11 mouse cellular contexts compared by ENCODE assay signal in genomic region chr16:92821938-92822629, GRCm38 (mm10). TPM values are rescaled to one million over a fixed set of nuclear protein-coding genes. Genes with fewer than 3 reads are reported as not detected.
DNase-seq lines count a peak whose midpoint lies in the region; ATAC-seq and TF ChIP-seq lines count a peak whose summit lies in the region.
"Had no signal": no experiment of that assay in that cellular context is flagged by ENCODE, and none has a peak within 500 bp of the region (broad histone marks: within the 10 kb centered on the region; RNA-seq: fewer than 3 reads in every experiment).

No protein-coding gene starts in this region.

- no peak for TF ChIP-seq POLR2A in thymus, adult 2 months (IDR thresholded peaks at IDR 0.05; ENCODE audit: control insufficient read depth, extremely low read depth, insufficient read depth, low read length, poor library complexity)

- H3K4me2 ChIP-seq in heart, embryonic 16.5 days (ENCODE audit: low read depth, low read length), result 0 out of 2 replicates have a peak overlapping the region, but pooled peaks have one; percentile 3
- H3K4me2 ChIP-seq in liver, embryonic 15.5 days, result peak overlapping the region; percentile 78
- H3K4me2 ChIP-seq: limb, embryonic 12.5 days had no signal

- no peak for TF ChIP-seq CTCF in thymus, adult 2 months (IDR thresholded peaks at IDR 0.05; ENCODE audit: borderline replicate concordance, control insufficient read depth, extremely low read depth, insufficient read depth, low read length, poor library complexity)

- H3K4me1 ChIP-seq in heart, embryonic 16.5 days (ENCODE audit: control insufficient read depth, insufficient read depth, low read length), result peaks cover 12% of the 10 kb centered on the region
- H3K4me1 ChIP-seq in liver, embryonic 15.5 days (replicated peaks), result peaks cover 91% of the 10 kb centered on the region
- H3K4me1 ChIP-seq in thymus, adult 2 months (replicated peaks; ENCODE audit: control insufficient read depth, insufficient read depth, low read length), result peaks cover 66% of the 10 kb centered on the region

- no peaks in the 10 kb centered on the region for H3K9me3 ChIP-seq in heart, embryonic 16.5 days (replicated peaks; ENCODE audit: control insufficient read depth, low read length)
- H3K9me3 ChIP-seq in liver, embryonic 15.5 days (replicated peaks), result no peaks in the 10 kb centered on the region
- H3K9me3 ChIP-seq: limb, embryonic 12.5 days had no signal

- H3K27me3 ChIP-seq in heart, embryonic 16.5 days (ENCODE audit: control insufficient read depth, insufficient read depth, low read length), result peaks cover 46% of the 10 kb centered on the region
- no peaks in the 10 kb centered on the region for H3K27me3 ChIP-seq in liver, embryonic 15.5 days
- no peaks in the 10 kb centered on the region; the same call in 1 of the 2 replicates for H3K27me3 ChIP-seq in thymus, adult 2 months (ENCODE audit: control insufficient read depth, insufficient read depth, low read length)

- no peaks in the 10 kb centered on the region for H3K36me3 ChIP-seq in heart, embryonic 16.5 days (ENCODE audit: control insufficient read depth, insufficient read depth)
- H3K36me3 ChIP-seq in liver, embryonic 15.5 days (replicated peaks), result no peaks in the 10 kb centered on the region; the same call in 1 of the 2 replicates
- H3K36me3 ChIP-seq in thymus, adult 2 months (ENCODE audit: control insufficient read depth, insufficient read depth, low read length), result peaks cover 26% of the 10 kb centered on the region
- H3K36me3 ChIP-seq: limb, embryonic 12.5 days had no signal

- H3K4me3 ChIP-seq in heart, embryonic 16.5 days (ENCODE audit: low read length), result no peak overlapping the region
- peak overlapping the region; percentile 73 for H3K4me3 ChIP-seq in liver, embryonic 15.5 days (replicated peaks)
- peak overlapping the region; percentile 7; the same call in 1 of the 2 replicates for H3K4me3 ChIP-seq in thymus, adult 2 months (ENCODE audit: control insufficient read depth, insufficient read depth, low read length)
- H3K4me3 ChIP-seq: gastrocnemius, adult 2 months; limb, embryonic 12.5 days had no signal

- no peak overlapping the region for H3K27ac ChIP-seq in heart, embryonic 16.5 days (ENCODE audit: low read length)
- peak overlapping the region; percentile 89 for H3K27ac ChIP-seq in liver, embryonic 15.5 days (replicated peaks)
- peak overlapping the region; percentile 13; the same call in 1 of the 2 replicates for H3K27ac ChIP-seq in thymus, adult 2 months (ENCODE audit: control insufficient read depth, insufficient read depth, low read length)
- H3K27ac ChIP-seq: gastrocnemius, adult 2 months; limb, embryonic 12.5 days had no signal

- ATAC-seq in heart, embryonic 16.5 days (replicated peaks; ENCODE audit: extremely low read depth, insufficient read depth, low FRiP score), result no peak
- peak; percentile 76 for ATAC-seq in liver, embryonic 15.5 days (ENCODE audit: insufficient read depth)

- no peak for DNase-seq in heart, adult 9 months (ENCODE audit: low spot score in 2 of 2)
- peak; percentile 86 for DNase-seq in c-Kit-positive CD71-positive TER-119-negative erythroid progenitor cells, embryonic 14.5 days (ENCODE audit: low read depth)
- DNase-seq in thymus, adult 2 months, result peak; percentile 59
- DNase-seq in frontal cortex, postnatal 25 days (ENCODE audit: low spot score in 2 of 2), result no peak
- DNase-seq in adrenal gland, adult 8-10 months, result no peak
- no peak for DNase-seq in lung, postnatal 10 days
- DNase-seq: gastrocnemius, adult 2 months; kidney, adult 18-20 months had no signal

- no peak overlapping the region for H3K9ac ChIP-seq in heart, embryonic 16.5 days (ENCODE audit: low read length)
- H3K9ac ChIP-seq in liver, embryonic 15.5 days, result peak overlapping the region; percentile 47
- H3K9ac ChIP-seq: limb, embryonic 12.5 days had no signal

- 29% methylated on average over 14 of the region's 14 CpGs for WGBS in heart, embryonic 16.5 days
- 12% methylated on average over 14 of the region's 14 CpGs for WGBS in liver, embryonic 15.5 days (ENCODE audit: insufficient replicate concordance)
- 1% methylated on average over 14 of the region's 14 CpGs for WGBS in thymus, adult 2 months

RNA-seq across cellular contexts. Expression of gene Runx1, which starts 3.9 kb away (rescaled TPM):
- 5.2 and 11.0 TPM in 2 replicates for polyA plus RNA-seq in heart, embryonic 16.5 days (2015; fragmentation: Nextera tagmentation; extraction: Ambion mirVana)
- 5.6 and 6.0 TPM in 2 replicates for polyA plus RNA-seq in liver, embryonic 15.5 days (2015; fragmentation: Nextera tagmentation; extraction: Ambion mirVana)
- 87.4 and 128 TPM in 2 replicates for polyA plus RNA-seq in thymus, adult 2 months (2012; rRNA removed)
- 1 to 10 TPM; 4.1 to 7.8 (median 5.3) TPM for total RNA-seq in adrenal gland, adult 8-10 months (2022)

Comparison
In these comparisons a context has a peak if more than half of its experiments do, and no peak if none do; other contexts are left out.
1. DNase-seq: peak in c-Kit-positive CD71-positive TER-119-negative erythroid progenitor cells, embryonic 14.5 days (single experiment) and thymus, adult 2 months (single experiment); none in heart, adult 9 months (0 of 2), frontal cortex, postnatal 25 days (0 of 2), adrenal gland, adult 8-10 months (single experiment) and lung, postnatal 10 days (single experiment).